Comparison of ENCODE assay signal across 8 mouse cellular contexts in genomic region chr16:57634191-57634590, GRCm38 (mm10). TPM values are rescaled to one million over a fixed set of nuclear protein-coding genes. Genes with fewer than 3 reads are reported as not detected.
DNase-seq lines count a peak whose midpoint lies in the region; ATAC-seq lines count a peak whose summit lies in the region.

No protein-coding gene starts in this region.

- H3K9me3 ChIP-seq in heart, embryonic 11.5 days (replicated peaks; ENCODE audit: control insufficient read depth, low read length): no peaks in the 10 kb centered on the region
- H3K9me3 ChIP-seq in midbrain, embryonic 14.5 days (ENCODE audit: control insufficient read depth, low read length): no peaks in the 10 kb centered on the region

- no peak overlapping the region for H3K27ac ChIP-seq in heart, embryonic 11.5 days (ENCODE audit: low read depth, low read length)
- no peak overlapping the region for H3K27ac ChIP-seq in midbrain, embryonic 14.5 days (replicated peaks; ENCODE audit: low read depth, low read length)

- H3K9ac ChIP-seq in heart, embryonic 11.5 days (ENCODE audit: low read depth, low read length): no peak overlapping the region
- no peak overlapping the region for H3K9ac ChIP-seq in midbrain, embryonic 14.5 days (replicated peaks; ENCODE audit: low read length)

- intact Hi-C loops in left cerebral cortex, postnatal 36 days (cut with DNase I): loop anchor here (5.0 kb wide), 1 partner anchor 648 kb away; no protein-coding TSS in a partner anchor

- H3K4me2 ChIP-seq in heart, embryonic 11.5 days: no peak overlapping the region
- H3K4me2 ChIP-seq in midbrain, embryonic 14.5 days (ENCODE audit: low read length): no peak overlapping the region

- DNase-seq in heart, adult 18-20 months: peak; percentile 71 to 86
- peak; percentile 61 to 69 for DNase-seq in cerebellum, postnatal 36 days
- DNase-seq in gastrocnemius, postnatal 10 days: peak; percentile 71
- DNase-seq in kidney, adult 11 months: peak; percentile 41
- DNase-seq in left cerebral cortex, postnatal 36 days (ENCODE audit: low spot score in 2 of 2): peak; percentile 44 to 62
- DNase-seq in midbrain, embryonic 14.5 days: peak; percentile 88
- DNase-seq in spleen, adult 12 weeks (ENCODE audit: low spot score): peak; percentile 5

- 13% methylated on average over 6 of the region's 6 CpGs for WGBS in heart, embryonic 11.5 days (ENCODE audit: insufficient replicate concordance)
- WGBS in midbrain, embryonic 14.5 days: 12% methylated on average over 6 of the region's 6 CpGs

- H3K4me3 ChIP-seq in heart, embryonic 11.5 days (ENCODE audit: low read depth, low read length): no peak overlapping the region
- no peak overlapping the region for H3K4me3 ChIP-seq in midbrain, embryonic 14.5 days (replicated peaks; ENCODE audit: low read depth, low read length)

- no peak for ATAC-seq in heart, embryonic 11.5 days (replicated peaks; ENCODE audit: insufficient number of reproducible peaks, low FRiP score, low TSS enrichment)
- peak; percentile 80 for ATAC-seq in midbrain, embryonic 14.5 days (ENCODE audit: low FRiP score, low TSS enrichment)

- H3K36me3 ChIP-seq in heart, embryonic 11.5 days (ENCODE audit: control insufficient read depth, insufficient read depth, low read length): no peaks in the 10 kb centered on the region
- no peaks in the 10 kb centered on the region for H3K36me3 ChIP-seq in midbrain, embryonic 14.5 days (ENCODE audit: control insufficient read depth, insufficient read depth, low read length)

- no peaks in the 10 kb centered on the region for H3K4me1 ChIP-seq in heart, embryonic 11.5 days (ENCODE audit: control insufficient read depth, insufficient read depth, low read length)
- H3K4me1 ChIP-seq in midbrain, embryonic 14.5 days (ENCODE audit: control insufficient read depth, insufficient read depth, low read length): no peaks in the 10 kb centered on the region

- H3K27me3 ChIP-seq in heart, embryonic 11.5 days (ENCODE audit: control insufficient read depth, insufficient read depth, low read length): no peaks in the 10 kb centered on the region
- no peaks in the 10 kb centered on the region for H3K27me3 ChIP-seq in midbrain, embryonic 14.5 days (ENCODE audit: control insufficient read depth, insufficient read depth, low read length)

RNA-seq across cellular contexts. Expression of gene Cmss1, which starts 27.5 kb away (rescaled TPM):
- total RNA-seq in heart, adult 18-20 months (2021): 10 to 100 TPM; 70.2 to 79.9 TPM
- polyA plus RNA-seq in heart, embryonic 11.5 days (2014; fragmentation: Nextera tagmentation; extraction: Ambion mirVana): 34.2 and 36.6 TPM in 2 replicates
- 10 to 100 TPM; 22.1 to 25.5 TPM for total RNA-seq in gastrocnemius, postnatal 10 days (2021)
- 10 to 100 TPM; 18.5 to 19.1 TPM for total RNA-seq in left cerebral cortex, postnatal 36 days (2021)
- polyA plus RNA-seq in midbrain, embryonic 14.5 days (2014; fragmentation: Nextera tagmentation; extraction: Ambion mirVana): 36.1 and 38.2 TPM in 2 replicates

Comparison
In these comparisons a context has a peak if more than half of its experiments do, and no peak if none do; other contexts are left out.
1. DNase-seq: peak in every context shown above with its lines; median percentile 88 in midbrain, embryonic 14.5 days; 78 in heart, adult 18-20 months; 71 in gastrocnemius, postnatal 10 days; 65 in cerebellum, postnatal 36 days; 53 in left cerebral cortex, postnatal 36 days; 41 in kidney, adult 11 months; 5 in spleen, adult 12 weeks.